Mouse (Mus musculus) thymus, postnatal 10 days (tissue): ENCODE measurements around the gene Dpm3.
A peak's percentile ranks its signal among the peaks of the same experiment; 100 is the strongest.
"Not testable (repeated sequence)": the region's sequence is repeated elsewhere in the genome, so short reads cannot be mapped to it uniquely, and the experiment has no call there.

ENCODE experiments used
- DNase-seq, 2 experiments: peaks; one replicate each; pipeline ENCODE4 v3.0.0; 2021; ENCODE audit warnings: low spot score in 2 of 2

Dpm3 gene

GRCm38 (mm10) chr3:89259076-89259475, at the start of gene Dpm3:
Dpm3 (plus strand) TSS chr3:89259358.
- DNase-seq: no peak

- no peak for DNase-seq
These were observed 49.4 kb upstream of the Dpm3 start for GRCm38 (mm10) chr3:89209731-89210130.

GRCm38 (mm10) chr3:89210162-89210561, 49.0 kb upstream of the Dpm3 start:
- no peak for DNase-seq

GRCm38 (mm10) chr3:89210731-89211130, 48.4 kb upstream of the Dpm3 start:
- DNase-seq: no peak

GRCm38 (mm10) chr3:89213803-89214530, 45.2 kb upstream of the Dpm3 start:
- peak; percentile 73 to 77 for DNase-seq

GRCm38 (mm10) chr3:89214681-89215411, 44.3 kb upstream of the Dpm3 start, which contains the start of gene Thbs3:
Thbs3 (plus strand) TSS chr3:89215180.
- DNase-seq: no peak

- DNase-seq: peak; percentile 70 to 85
These were observed 43.3 kb upstream of the Dpm3 start for GRCm38 (mm10) chr3:89215853-89216252.

GRCm38 (mm10) chr3:89216407-89216806, 42.8 kb upstream of the Dpm3 start:
- not testable (repeated sequence) for DNase-seq

- no peak for DNase-seq
These were observed 40.9 kb upstream of the Dpm3 start for GRCm38 (mm10) chr3:89218271-89218670.

- DNase-seq: no peak
These were observed 39.6 kb upstream of the Dpm3 start for GRCm38 (mm10) chr3:89219546-89219945.

- no peak for DNase-seq
These were observed 38.0 kb upstream of the Dpm3 start for GRCm38 (mm10) chr3:89221167-89221566.

GRCm38 (mm10) chr3:89224796-89225195, 34.4 kb upstream of the Dpm3 start:
- DNase-seq: no peak

GRCm38 (mm10) chr3:89225321-89225815, 33.8 kb upstream of the Dpm3 start:
- DNase-seq: no peak

- DNase-seq: no peak
These were observed 33.2 kb upstream of the Dpm3 start for GRCm38 (mm10) chr3:89225918-89226317.

GRCm38 (mm10) chr3:89226361-89226760, 32.8 kb upstream of the Dpm3 start:
- DNase-seq: no peak

GRCm38 (mm10) chr3:89226900-89227299, 32.3 kb upstream of the Dpm3 start, which contains the start of gene Mtx1:
Mtx1 (minus strand) TSS chr3:89227088.
- DNase-seq: no peak

- DNase-seq: peak; percentile 16 to 23
These were observed 31.6 kb upstream of the Dpm3 start for GRCm38 (mm10) chr3:89227307-89228179.

GRCm38 (mm10) chr3:89228180-89228549, 31.0 kb upstream of the Dpm3 start:
- DNase-seq: peak; percentile 66 to 91

- DNase-seq: no peak
These were observed 30.3 kb upstream of the Dpm3 start, which contains the start of gene Muc1 for GRCm38 (mm10) chr3:89228836-89229235. Muc1 (plus strand) TSS chr3:89229057.

GRCm38 (mm10) chr3:89229276-89229675, 29.9 kb upstream of the Dpm3 start:
- no peak for DNase-seq

GRCm38 (mm10) chr3:89230561-89230960, 28.6 kb upstream of the Dpm3 start:
- no peak for DNase-seq

- DNase-seq: no peak
These were observed 27.8 kb upstream of the Dpm3 start for GRCm38 (mm10) chr3:89231345-89231744.
